Mouse (Mus musculus) kidney, postnatal 0 days (tissue): Measurements from ENCODE around the gene Rasl10a. TPM values are rescaled to one million over a fixed set of nuclear protein-coding genes. Genes with fewer than 3 reads are reported as not detected.

Experiments used
- ATAC-seq: fragments of 200-750 bp; cut with Nextera tagmentation; replicated peaks from 2 replicates; pipeline ENCODE4 v1.8.0; 2017; ENCODE audit warnings: low read depth, moderate number of reproducible peaks, moderate TSS enrichment, moderate library complexity; ENCODE audit not compliant: low FRiP score
- DNase-seq: peaks from one replicate; pipeline ENCODE4 v3.0.0-alpha.2; 2016; ENCODE audit warnings: low spot score
- H3K27ac ChIP-seq: fragments of 300-500 bp; sonication (generic); 2 replicates; pipeline ENCODE4 v1.5.1; 2014; ENCODE audit warnings: mild to moderate bottlenecking
- H3K27me3 ChIP-seq: fragments of 300-500 bp; sonication (generic); 2 replicates; pipeline ENCODE4 v1.6.1; 2014; ENCODE audit warnings: low read length, mixed read lengths; ENCODE audit not compliant: insufficient read depth
- H3K36me3 ChIP-seq: fragments of 300-500 bp; sonication (generic); 2 replicates; pipeline ENCODE4 v1.6.1; 2014; ENCODE audit warnings: low read length, mixed read lengths; ENCODE audit not compliant: insufficient read depth
- H3K4me1 ChIP-seq: fragments of 300-500 bp; sonication (generic); replicated peaks from 2 replicates; pipeline ENCODE4 v1.6.1; 2014; ENCODE audit warnings: antibody characterized with exemption, low read length, mixed read lengths; ENCODE audit not compliant: insufficient read depth
- H3K4me2 ChIP-seq: fragments of 300-500 bp; sonication (generic); 2 replicates; pipeline ENCODE4 v1.6.1; 2014; ENCODE audit warnings: mild to moderate bottlenecking, low read length, moderate library complexity, mixed read lengths
- H3K4me3 ChIP-seq: fragments of 300-500 bp; sonication (generic); replicated peaks from 2 replicates; pipeline ENCODE4 v1.5.1; 2014; ENCODE audit warnings: low read depth, low read length
- H3K9ac ChIP-seq: fragments of 300-500 bp; sonication (generic); 2 replicates; pipeline ENCODE4 v1.6.1; 2014; ENCODE audit warnings: low read depth, low read length
- H3K9me3 ChIP-seq: fragments of 300-500 bp; sonication (generic); replicated peaks from 2 replicates; pipeline ENCODE4 v1.6.1; 2016; ENCODE audit warnings: low read length, inconsistent platforms, mixed read lengths
- CTCF ChIP-seq: IDR thresholded peaks from 2 replicates; pipeline ENCODE4 v1.5.1; 2016; ENCODE audit warnings: antibody characterized with exemption, low read depth, mild to moderate bottlenecking, moderate library complexity
- WGBS: fragments of 180-500 bp; shearing (Covaris S2); extraction: QIAGEN DNeasy Blood & Tissue Kit; methylation state at CpG from one replicate; pipeline ENCODE4 v1.1.7; 2014; 5-methylcytosine and 5-hydroxymethylcytosine counted together
- polyA plus RNA-seq: library from polyadenylated mRNA; unstranded; fragments of >200 nt; fragmentation: Nextera tagmentation; extraction: Ambion mirVana; gene quantifications from 2 replicates; pipeline ENCODE4 v1.2.1, GENCODE M21; 2015

The Rasl10a gene
- polyA plus RNA-seq, 1 experiment from 2014 or later, result 1.9 TPM

GRCm38 (mm10) chr11:5057541-5057855, 430 bp upstream of the Rasl10a start:
- DNase-seq, result no peak
- Histone ChIP-seq H3K27me3 (peaks cover 7% of the 10 kb centered on the region), H3K4me2 (peak overlapping the region; percentile 69), H3K9ac (peak overlapping the region; percentile 51), H3K9me3 (no peaks in the 10 kb centered on the region), H3K4me3 (peak overlapping the region; percentile 35), H3K36me3 (no peaks in the 10 kb centered on the region), H3K4me1 (peaks cover 19% of the 10 kb centered on the region), H3K27ac (no peak overlapping the region)
- no peak for ATAC-seq
- TF ChIP-seq CTCF, result no peak
- 15% methylated on average over 8 of the region's 8 CpGs for WGBS

- no peak for TF ChIP-seq CTCF
- no peak overlapping the region for H3K4me2 ChIP-seq
- H3K4me3 ChIP-seq, result 0 out of 2 replicates have a peak overlapping the region, but pooled peaks have one; percentile 4
- peaks cover 24% of the 10 kb centered on the region for H3K4me1 ChIP-seq
- H3K27ac ChIP-seq, result no peak overlapping the region
- no peak for DNase-seq
- H3K9ac ChIP-seq, result no peak overlapping the region
- H3K36me3 ChIP-seq, result no peaks in the 10 kb centered on the region
- H3K27me3 ChIP-seq, result peaks cover 7% of the 10 kb centered on the region
- 34% methylated on average over 9 of the region's 9 CpGs for WGBS
- no peaks in the 10 kb centered on the region for H3K9me3 ChIP-seq
- no peak for ATAC-seq
Measured at GRCm38 (mm10) chr11:5058783-5059182, 855 bp downstream of the Rasl10a start.

GRCm38 (mm10) chr11:5059230-5059629, 1.3 kb downstream of the Rasl10a start:
- Histone ChIP-seq H3K27me3 (peaks cover 7% of the 10 kb centered on the region), H3K36me3 (no peaks in the 10 kb centered on the region), H3K27ac (no peak overlapping the region), H3K4me1 (peaks cover 28% of the 10 kb centered on the region), H3K9ac (no peak overlapping the region), H3K9me3 (no peaks in the 10 kb centered on the region), H3K4me2 (no peak overlapping the region), H3K4me3 (0 out of 2 replicates have a peak overlapping the region, but pooled peaks have one; percentile 4)
- WGBS, result 33% methylated on average over 14 of the region's 14 CpGs
- no peak for ATAC-seq
- TF ChIP-seq CTCF, result no peak
- no peak for DNase-seq

GRCm38 (mm10) chr11:5059704-5060156, 1.8 kb downstream of the Rasl10a start:
- Histone ChIP-seq H3K36me3 (no peaks in the 10 kb centered on the region), H3K27ac (no peak overlapping the region), H3K4me2 (no peak overlapping the region), H3K9ac (no peak overlapping the region), H3K9me3 (no peaks in the 10 kb centered on the region), H3K27me3 (peaks cover 7% of the 10 kb centered on the region), H3K4me1 (peaks cover 33% of the 10 kb centered on the region), H3K4me3 (no peak overlapping the region)
- ATAC-seq (no peak), DNase-seq (no peak)
- TF ChIP-seq CTCF, result peak; percentile 83
- WGBS, result 16% methylated on average over 27 of the region's 27 CpGs

GRCm38 (mm10) chr11:5060756-5061412, 3.0 kb downstream of the Rasl10a start:
- 72% methylated on average over 28 of the region's 28 CpGs for WGBS
- TF ChIP-seq CTCF, result no peak
- Histone ChIP-seq H3K4me3 (0 out of 2 replicates have a peak overlapping the region, but pooled peaks have one; percentile 36), H3K9me3 (no peaks in the 10 kb centered on the region), H3K4me2 (peak overlapping the region; percentile 77), H3K4me1 (peaks cover 35% of the 10 kb centered on the region), H3K9ac (no peak overlapping the region), H3K36me3 (no peaks in the 10 kb centered on the region), H3K27ac (no peak overlapping the region), H3K27me3 (peaks cover 7% of the 10 kb centered on the region)
- DNase-seq (no peak), ATAC-seq (no peak)

- peak overlapping the region; percentile 77 for H3K4me2 ChIP-seq
- H3K36me3 ChIP-seq, result no peaks in the 10 kb centered on the region
- 4% methylated on average over 59 of the region's 62 CpGs for WGBS
- H3K9ac ChIP-seq, result peak overlapping the region; percentile 49
- H3K27ac ChIP-seq, result no peak overlapping the region
- peak; percentile 51 for ATAC-seq
- H3K9me3 ChIP-seq, result no peaks in the 10 kb centered on the region
- peak overlapping the region; percentile 36 for H3K4me3 ChIP-seq
- DNase-seq, result peak; percentile 91
- peaks cover 7% of the 10 kb centered on the region for H3K27me3 ChIP-seq
- no peak for TF ChIP-seq CTCF
- H3K4me1 ChIP-seq, result peaks cover 35% of the 10 kb centered on the region
Measured at GRCm38 (mm10) chr11:5061413-5062139, 3.6 kb downstream of the Rasl10a start.
